Mouse (Mus musculus): ENCODE measurements around the gene Hemgn. TPM values are rescaled to one million over a fixed set of nuclear protein-coding genes. Genes with fewer than 3 reads are reported as not detected.

The Hemgn gene
- 0.27 and 0.42 TPM in 2 replicates for polyA plus RNA-seq (2014; fragmentation: Nextera tagmentation; extraction: Ambion mirVana)

GRCm38 (mm10) chr4:46413406-46413805 is at the start of gene Hemgn:
Gene Hemgn (minus strand): TSS chr4:46413506.
- H3K9ac ChIP-seq (ENCODE audit: low read length) = no peak within 1 kb of the TSS
- WGBS = 75% methylated on average over 7 of the region's 7 CpGs
- no peak for ATAC-seq (replicated peaks; ENCODE audit: low FRiP score, low TSS enrichment, low read depth)

GRCm38 (mm10) chr4:46458411-46458810 is 45.1 kb upstream of the Hemgn start:
- WGBS = 99% methylated on average over 2 of the region's 2 CpGs
- no peak for DNase-seq (ENCODE audit: low spot score)

More at GRCm38 (mm10) chr4:46413406-46413805, at the start of gene Hemgn:
- H3K27me3 ChIP-seq (replicated peaks; ENCODE audit: control insufficient read depth, insufficient read depth, low read length) = no peaks in the 10 kb centered on the region
- no peaks in the 10 kb centered on the region for H3K9me3 ChIP-seq (ENCODE audit: control insufficient read depth, low read length)
- H3K36me3 ChIP-seq (ENCODE audit: control insufficient read depth, insufficient read depth, low read length) = no peaks in the 10 kb centered on the region
- DNase-seq (ENCODE audit: low spot score) = no peak
- H3K4me2 ChIP-seq (ENCODE audit: low read length) = no peak within 1 kb of the TSS
- H3K27ac ChIP-seq (ENCODE audit: low read depth) = no peak within 1 kb of the TSS
- H3K4me1 ChIP-seq (replicated peaks; ENCODE audit: control insufficient read depth, insufficient read depth, low read length) = no peaks in the 10 kb centered on the region
- no peak within 1 kb of the TSS for H3K4me3 ChIP-seq (ENCODE audit: low read depth, low read length)

GRCm38 (mm10) chr4:46457186-46457585 is 43.9 kb upstream of the Hemgn start:
- Histone ChIP-seq H3K4me1 (replicated peaks; ENCODE audit: control insufficient read depth, insufficient read depth, low read length) (peaks cover 24% of the 10 kb centered on the region), H3K4me2 (ENCODE audit: low read length) (no peak overlapping the region), H3K27ac (ENCODE audit: low read depth) (no peak overlapping the region), H3K27me3 (replicated peaks; ENCODE audit: control insufficient read depth, insufficient read depth, low read length) (no peaks in the 10 kb centered on the region), H3K4me3 (ENCODE audit: low read depth, low read length) (no peak overlapping the region), H3K9ac (ENCODE audit: low read length) (no peak overlapping the region), H3K9me3 (ENCODE audit: control insufficient read depth, low read length) (no peaks in the 10 kb centered on the region), H3K36me3 (ENCODE audit: control insufficient read depth, insufficient read depth, low read length) (peaks cover 29% of the 10 kb centered on the region)
- WGBS = 94% methylated on average over 3 of the region's 3 CpGs
- DNase-seq (ENCODE audit: low spot score) = no peak
- ATAC-seq (replicated peaks; ENCODE audit: low FRiP score, low TSS enrichment, low read depth) = no peak

More at GRCm38 (mm10) chr4:46458411-46458810, 45.1 kb upstream of the Hemgn start:
- Histone ChIP-seq H3K36me3 (ENCODE audit: control insufficient read depth, insufficient read depth, low read length) (peaks cover 41% of the 10 kb centered on the region), H3K4me2 (ENCODE audit: low read length) (no peak overlapping the region), H3K4me3 (ENCODE audit: low read depth, low read length) (no peak overlapping the region), H3K27me3 (replicated peaks; ENCODE audit: control insufficient read depth, insufficient read depth, low read length) (no peaks in the 10 kb centered on the region), H3K27ac (ENCODE audit: low read depth) (no peak overlapping the region), H3K4me1 (replicated peaks; ENCODE audit: control insufficient read depth, insufficient read depth, low read length) (peaks cover 17% of the 10 kb centered on the region), H3K9ac (ENCODE audit: low read length) (no peak overlapping the region), H3K9me3 (ENCODE audit: control insufficient read depth, low read length) (no peaks in the 10 kb centered on the region)
- no peak for ATAC-seq (replicated peaks; ENCODE audit: low FRiP score, low TSS enrichment, low read depth)

GRCm38 (mm10) chr4:46456762-46457161 is 43.5 kb upstream of the Hemgn start:
- DNase-seq (ENCODE audit: low spot score) (no peak), ATAC-seq (replicated peaks; ENCODE audit: low FRiP score, low TSS enrichment, low read depth) (no peak)
- peaks cover 25% of the 10 kb centered on the region for H3K36me3 ChIP-seq (ENCODE audit: control insufficient read depth, insufficient read depth, low read length)
- H3K27ac ChIP-seq (ENCODE audit: low read depth) = no peak overlapping the region
- H3K9me3 ChIP-seq (ENCODE audit: control insufficient read depth, low read length) = no peaks in the 10 kb centered on the region
- no peaks in the 10 kb centered on the region for H3K27me3 ChIP-seq (replicated peaks; ENCODE audit: control insufficient read depth, insufficient read depth, low read length)
- WGBS = 79% methylated on average over 4 of the region's 4 CpGs
- H3K4me1 ChIP-seq (replicated peaks; ENCODE audit: control insufficient read depth, insufficient read depth, low read length) = peaks cover 24% of the 10 kb centered on the region
- no peak overlapping the region for H3K4me3 ChIP-seq (ENCODE audit: low read depth, low read length)
- no peak overlapping the region for H3K9ac ChIP-seq (ENCODE audit: low read length)
- H3K4me2 ChIP-seq (ENCODE audit: low read length) = no peak overlapping the region

GRCm38 (mm10) chr4:46454097-46454864 is 41.0 kb upstream of the Hemgn start:
- no peaks in the 10 kb centered on the region for H3K27me3 ChIP-seq (replicated peaks; ENCODE audit: control insufficient read depth, insufficient read depth, low read length)
- peaks cover 6% of the 10 kb centered on the region; the same call in 1 of the 2 replicates for H3K36me3 ChIP-seq (ENCODE audit: control insufficient read depth, insufficient read depth, low read length)
- ATAC-seq (replicated peaks; ENCODE audit: low FRiP score, low TSS enrichment, low read depth) (no peak), DNase-seq (ENCODE audit: low spot score) (no peak)
- H3K4me2 ChIP-seq (ENCODE audit: low read length) = peak overlapping the region; percentile 76
- peaks cover 24% of the 10 kb centered on the region for H3K4me1 ChIP-seq (replicated peaks; ENCODE audit: control insufficient read depth, insufficient read depth, low read length)
- H3K9ac ChIP-seq (ENCODE audit: low read length) = peak overlapping the region; percentile 11; the same call in 1 of the 2 replicates
- H3K9me3 ChIP-seq (ENCODE audit: control insufficient read depth, low read length) = no peaks in the 10 kb centered on the region
- no peak overlapping the region for H3K27ac ChIP-seq (ENCODE audit: low read depth)
- H3K4me3 ChIP-seq (ENCODE audit: low read depth, low read length) = peak overlapping the region; percentile 84; the same call in 1 of the 2 replicates
- 71% methylated on average over 5 of the region's 5 CpGs for WGBS

GRCm38 (mm10) chr4:46452855-46453719 is 39.8 kb upstream of the Hemgn start:
- Histone ChIP-seq H3K27me3 (replicated peaks; ENCODE audit: control insufficient read depth, insufficient read depth, low read length) (no peaks in the 10 kb centered on the region), H3K36me3 (ENCODE audit: control insufficient read depth, insufficient read depth, low read length) (peaks cover 6% of the 10 kb centered on the region; the same call in 1 of the 2 replicates), H3K4me2 (ENCODE audit: low read length) (peak overlapping the region; percentile 76), H3K27ac (ENCODE audit: low read depth) (peak overlapping the region; percentile 98), H3K9me3 (ENCODE audit: control insufficient read depth, low read length) (no peaks in the 10 kb centered on the region), H3K4me3 (ENCODE audit: low read depth, low read length) (peak overlapping the region; percentile 84), H3K9ac (ENCODE audit: low read length) (peak overlapping the region; percentile 99), H3K4me1 (replicated peaks; ENCODE audit: control insufficient read depth, insufficient read depth, low read length) (peaks cover 24% of the 10 kb centered on the region)
- ATAC-seq (replicated peaks; ENCODE audit: low FRiP score, low TSS enrichment, low read depth) (no peak), DNase-seq (ENCODE audit: low spot score) (peak; percentile 69)
- 34% methylated on average over 13 of the region's 13 CpGs for WGBS

GRCm38 (mm10) chr4:46452481-46452850 is 39.2 kb upstream of the Hemgn start:
- peak overlapping the region; percentile 98 for H3K27ac ChIP-seq (ENCODE audit: low read depth)
- H3K27me3 ChIP-seq (replicated peaks; ENCODE audit: control insufficient read depth, insufficient read depth, low read length) = no peaks in the 10 kb centered on the region
- H3K9me3 ChIP-seq (ENCODE audit: control insufficient read depth, low read length) = no peaks in the 10 kb centered on the region
- H3K36me3 ChIP-seq (ENCODE audit: control insufficient read depth, insufficient read depth, low read length) = peaks cover 6% of the 10 kb centered on the region; the same call in 1 of the 2 replicates
- peak; percentile 14; the same call in 1 of the 2 replicates for ATAC-seq (replicated peaks; ENCODE audit: low FRiP score, low TSS enrichment, low read depth)
- peak overlapping the region; percentile 76 for H3K4me2 ChIP-seq (ENCODE audit: low read length)
- peak overlapping the region; percentile 84 for H3K4me3 ChIP-seq (ENCODE audit: low read depth, low read length)
- peak overlapping the region; percentile 99 for H3K9ac ChIP-seq (ENCODE audit: low read length)
- peaks cover 24% of the 10 kb centered on the region for H3K4me1 ChIP-seq (replicated peaks; ENCODE audit: control insufficient read depth, insufficient read depth, low read length)
- DNase-seq (ENCODE audit: low spot score) = peak; percentile 88
- 2% methylated on average over 17 of the region's 19 CpGs for WGBS

GRCm38 (mm10) chr4:46451758-46452480 is 38.6 kb upstream of the Hemgn start:
- WGBS = under 1% methylated on average over 86 of the region's 111 CpGs
- peaks cover 24% of the 10 kb centered on the region for H3K4me1 ChIP-seq (replicated peaks; ENCODE audit: control insufficient read depth, insufficient read depth, low read length)
- DNase-seq (ENCODE audit: low spot score) (peak; percentile 86), ATAC-seq (replicated peaks; ENCODE audit: low FRiP score, low TSS enrichment, low read depth) (peak; percentile 24; the same call in 1 of the 2 replicates)
- H3K9ac ChIP-seq (ENCODE audit: low read length) = peak overlapping the region; percentile 99
- peak overlapping the region; percentile 76 for H3K4me2 ChIP-seq (ENCODE audit: low read length)
- no peaks in the 10 kb centered on the region for H3K9me3 ChIP-seq (ENCODE audit: control insufficient read depth, low read length)
- peaks cover 2% of the 10 kb centered on the region; the same call in 1 of the 2 replicates for H3K36me3 ChIP-seq (ENCODE audit: control insufficient read depth, insufficient read depth, low read length)
- peak overlapping the region; percentile 84 for H3K4me3 ChIP-seq (ENCODE audit: low read depth, low read length)
- H3K27ac ChIP-seq (ENCODE audit: low read depth) = peak overlapping the region; percentile 98
- H3K27me3 ChIP-seq (replicated peaks; ENCODE audit: control insufficient read depth, insufficient read depth, low read length) = no peaks in the 10 kb centered on the region

Data from intestine, embryonic 14.5 days (tissue).